Mouse (Mus musculus) heart, embryonic 10.5 days (tissue): ENCODE data around the gene Aggf1. TPM values are rescaled to one million over a fixed set of nuclear protein-coding genes. Genes with fewer than 3 reads are reported as not detected.
"Not testable (repeated sequence)": the region's sequence is repeated elsewhere in the genome, so short reads cannot be mapped to it uniquely, and the experiment has no call there.

ENCODE experiments used
- DNase-seq: peaks from one replicate; pipeline ENCODE4 v3.0.0-alpha.2; 2017; ENCODE audit warnings: low spot score
- H3K27ac ChIP-seq: fragments of 300-500 bp; sonication (generic); 2 replicates; pipeline ENCODE4 v1.5.1; 2016; ENCODE audit warnings: mild to moderate bottlenecking
- H3K27me3 ChIP-seq: fragments of 300-500 bp; sonication (generic); 2 replicates; pipeline ENCODE4 v1.6.1; 2016; ENCODE audit warnings: mild to moderate bottlenecking; ENCODE audit not compliant: poor library complexity, insufficient read depth, severe bottlenecking
- H3K36me3 ChIP-seq: fragments of 300-500 bp; sonication (generic); 2 replicates; pipeline ENCODE4 v1.6.1; 2016; ENCODE audit warnings: mild to moderate bottlenecking, moderate library complexity
- H3K4me1 ChIP-seq: fragments of 300-500 bp; sonication (generic); 2 replicates; pipeline ENCODE4 v1.6.1; 2016; ENCODE audit warnings: mild to moderate bottlenecking
- H3K4me3 ChIP-seq: fragments of 300-500 bp; sonication (generic); 2 replicates; pipeline ENCODE4 v1.5.1; 2016; ENCODE audit warnings: mild to moderate bottlenecking, moderate library complexity
- H3K9me3 ChIP-seq: fragments of 300-500 bp; sonication (generic); 2 replicates; pipeline ENCODE4 v1.6.1; 2016; ENCODE audit warnings: mild to moderate bottlenecking, moderate library complexity
- WGBS: fragments of 180-500 bp; shearing (Covaris S2); methylation state at CpG from one replicate; pipeline ENCODE4 v1.1.7; 2016; 5-methylcytosine and 5-hydroxymethylcytosine counted together
- polyA plus RNA-seq: library from polyadenylated mRNA; unstranded; fragments of >200 nt; fragmentation: Nextera tagmentation; extraction: Ambion mirVana; gene quantifications from 2 replicates; pipeline ENCODE4 v1.2.1, GENCODE M21; 2016

Gene Aggf1
- 27.8 and 34.5 TPM in 2 replicates for polyA plus RNA-seq

GRCm38 (mm10) chr13:95374701-95375553 is at the start of gene Aggf1:
Aggf1 (minus strand) TSS chr13:95375352.
- peak within 1 kb of the TSS; percentile 99 for H3K4me3 ChIP-seq
- H3K36me3 ChIP-seq, result peaks cover 13% of the 10 kb centered on the region
- H3K4me1 ChIP-seq, result peaks cover 19% of the 10 kb centered on the region
- H3K27me3 ChIP-seq, result no peaks in the 10 kb centered on the region
- under 1% methylated on average over 86 of the region's 86 CpGs for WGBS
- H3K9me3 ChIP-seq, result no peaks in the 10 kb centered on the region
- peak; percentile 93 for DNase-seq
- H3K27ac ChIP-seq, result peak within 1 kb of the TSS; percentile 94

- no peaks in the 10 kb centered on the region for H3K4me1 ChIP-seq
- no peaks in the 10 kb centered on the region for H3K36me3 ChIP-seq
- no peak for DNase-seq
- 79% methylated on average over 7 of the region's 7 CpGs for WGBS
- H3K27me3 ChIP-seq, result peaks cover 17% of the 10 kb centered on the region
- no peak overlapping the region for H3K4me3 ChIP-seq
- H3K9me3 ChIP-seq, result no peaks in the 10 kb centered on the region
- no peak overlapping the region for H3K27ac ChIP-seq
These were observed 49.8 kb upstream of the Aggf1 start for GRCm38 (mm10) chr13:95424932-95425331.

- peaks cover 34% of the 10 kb centered on the region for H3K27me3 ChIP-seq
- no peaks in the 10 kb centered on the region for H3K36me3 ChIP-seq
- H3K4me1 ChIP-seq, result no peaks in the 10 kb centered on the region
- no peak overlapping the region for H3K4me3 ChIP-seq
- no peak for DNase-seq
- WGBS, result 33% methylated on average over 8 of the region's 8 CpGs
- H3K9me3 ChIP-seq, result no peaks in the 10 kb centered on the region
- no peak overlapping the region for H3K27ac ChIP-seq
These were observed 44.1 kb upstream of the Aggf1 start for GRCm38 (mm10) chr13:95419204-95419749.

GRCm38 (mm10) chr13:95418575-95419203 is 43.5 kb upstream of the Aggf1 start:
- 64% methylated on average over 6 of the region's 6 CpGs for WGBS
- H3K4me3 ChIP-seq, result no peak overlapping the region
- no peaks in the 10 kb centered on the region for H3K4me1 ChIP-seq
- peaks cover 34% of the 10 kb centered on the region for H3K27me3 ChIP-seq
- no peaks in the 10 kb centered on the region for H3K36me3 ChIP-seq
- no peak overlapping the region for H3K27ac ChIP-seq
- no peak for DNase-seq
- H3K9me3 ChIP-seq, result no peaks in the 10 kb centered on the region

- peaks cover 45% of the 10 kb centered on the region for H3K27me3 ChIP-seq
- no peak for DNase-seq
- peaks cover 7% of the 10 kb centered on the region for H3K4me1 ChIP-seq
- no peaks in the 10 kb centered on the region for H3K9me3 ChIP-seq
- WGBS, result 10% methylated on average over 2 of the region's 2 CpGs
- no peak overlapping the region for H3K27ac ChIP-seq
- H3K36me3 ChIP-seq, result no peaks in the 10 kb centered on the region
- H3K4me3 ChIP-seq, result no peak overlapping the region
These were observed 37.1 kb upstream of the Aggf1 start for GRCm38 (mm10) chr13:95412257-95412656.

GRCm38 (mm10) chr13:95393242-95393641 is 18.1 kb upstream of the Aggf1 start:
- H3K9me3 ChIP-seq, result no peaks in the 10 kb centered on the region; the same call in 1 of the 2 replicates
- no peak for DNase-seq

GRCm38 (mm10) chr13:95389866-95390865 is 15.0 kb upstream of the Aggf1 start:
- WGBS, result 34% methylated on average over 24 of the region's 24 CpGs
- no peak for DNase-seq
- Histone ChIP-seq H3K27ac (no peak overlapping the region), H3K9me3 (no peaks in the 10 kb centered on the region), H3K27me3 (no peaks in the 10 kb centered on the region), H3K36me3 (no peaks in the 10 kb centered on the region), H3K4me1 (no peaks in the 10 kb centered on the region), H3K4me3 (no peak overlapping the region)

More at GRCm38 (mm10) chr13:95393242-95393641, 18.1 kb upstream of the Aggf1 start:
- Histone ChIP-seq H3K27me3 (no peaks in the 10 kb centered on the region), H3K36me3 (no peaks in the 10 kb centered on the region), H3K27ac (no peak overlapping the region), H3K4me1 (no peaks in the 10 kb centered on the region), H3K4me3 (no peak overlapping the region)
- WGBS, result 84% methylated on average over 7 of the region's 7 CpGs

GRCm38 (mm10) chr13:95388226-95388625 is 13.1 kb upstream of the Aggf1 start:
- Histone ChIP-seq H3K4me3 (no peak overlapping the region), H3K4me1 (no peaks in the 10 kb centered on the region), H3K9me3 (no peaks in the 10 kb centered on the region), H3K27me3 (0 out of 2 replicates have a peak, but pooled peaks cover 6% of the 10 kb centered on the region), H3K27ac (no peak overlapping the region), H3K36me3 (no peaks in the 10 kb centered on the region)
- DNase-seq, result no peak
- WGBS, result 78% methylated on average over 5 of the region's 5 CpGs

GRCm38 (mm10) chr13:95382418-95382817 is 7.3 kb upstream of the Aggf1 start:
- WGBS, result 57% methylated on average over 5 of the region's 5 CpGs
- Histone ChIP-seq H3K4me1 (peaks cover 5% of the 10 kb centered on the region; the same call in 1 of the 2 replicates), H3K9me3 (no peaks in the 10 kb centered on the region), H3K4me3 (no peak overlapping the region), H3K27ac (no peak overlapping the region), H3K27me3 (0 out of 2 replicates have a peak, but pooled peaks cover 6% of the 10 kb centered on the region), H3K36me3 (no peaks in the 10 kb centered on the region)
- DNase-seq, result no peak

- Histone ChIP-seq H3K9me3 (no peaks in the 10 kb centered on the region), H3K36me3 (no peaks in the 10 kb centered on the region), H3K27ac (no peak overlapping the region), H3K27me3 (no peaks in the 10 kb centered on the region), H3K4me1 (peaks cover 13% of the 10 kb centered on the region), H3K4me3 (no peak overlapping the region)
- WGBS, result 63% methylated on average over 3 of the region's 3 CpGs
- no peak for DNase-seq
These were observed 3.5 kb upstream of the Aggf1 start for GRCm38 (mm10) chr13:95378696-95379095.

GRCm38 (mm10) chr13:95376689-95377289 is 1.6 kb upstream of the Aggf1 start:
- peaks cover 19% of the 10 kb centered on the region for H3K4me1 ChIP-seq
- DNase-seq, H3K27me3 ChIP-seq, H3K27ac ChIP-seq, H3K9me3 ChIP-seq, H3K36me3 ChIP-seq, H3K4me3 ChIP-seq: not testable (repeated sequence)
- 93% methylated on average over 11 of the region's 11 CpGs for WGBS

- H3K4me3 ChIP-seq, result peak overlapping the region; percentile 99
- no peaks in the 10 kb centered on the region for H3K27me3 ChIP-seq
- H3K4me1 ChIP-seq, result peaks cover 19% of the 10 kb centered on the region
- no peaks in the 10 kb centered on the region for H3K9me3 ChIP-seq
- peak overlapping the region; percentile 94 for H3K27ac ChIP-seq
- DNase-seq, result no peak
- 27% methylated on average over 6 of the region's 6 CpGs for WGBS
- H3K36me3 ChIP-seq, result peaks cover 7% of the 10 kb centered on the region
These were observed 382 bp upstream of the Aggf1 start for GRCm38 (mm10) chr13:95375554-95375914.
